Mouse (Mus musculus) gastrocnemius, postnatal 25 days (tissue): ENCODE measurements around the gene Kirrel2. TPM values are rescaled to one million over a fixed set of nuclear protein-coding genes. Genes with fewer than 3 reads are reported as not detected.

Experiments
- DNase-seq: peaks from one replicate; pipeline ENCODE4 v3.0.0; 2022
- total RNA-seq, 2 experiments: library from RNA; stranded (reverse); gene quantifications; 1 replicate in 1 of 2; 2 replicates in 1 of 2; pipeline ENCODE4 v1.2.3; 2021

Kirrel2 gene
- total RNA-seq, 2 experiments from 2014 or later = not detected

GRCm38 (mm10) chr7:30412735-30413147 is 44.7 kb downstream of the Kirrel2 start:
- DNase-seq = no peak

- DNase-seq = no peak
These were observed 46.5 kb downstream of the Kirrel2 start for GRCm38 (mm10) chr7:30411023-30411422.

- no peak for DNase-seq
These were observed 47.7 kb downstream of the Kirrel2 start for GRCm38 (mm10) chr7:30409789-30410188.

- no peak for DNase-seq
These were observed 48.9 kb downstream of the Kirrel2 start for GRCm38 (mm10) chr7:30408639-30409038.

- DNase-seq = no peak
These were observed 55.1 kb downstream of the Kirrel2 start for GRCm38 (mm10) chr7:30402343-30402742.

- DNase-seq = no peak
These were observed 57.8 kb downstream of the Kirrel2 start for GRCm38 (mm10) chr7:30399671-30400070.

Other genes with a start within 250 kb of the Kirrel2 start
- gene Polr2i, start 225.7 kb downstream of the Kirrel2 start, total RNA-seq = 10 to 100 TPM; 50.8 to 58.9 TPM
- 10 to 100 TPM; 25.0 to 25.9 TPM for gene Tbcb, start 225.4 kb downstream of the Kirrel2 start, total RNA-seq
- not detected for gene Ovol3, start 222.0 kb downstream of the Kirrel2 start, total RNA-seq
- under 1 TPM in 1 of 2 experiments, not detected in 1; 0.20 TPM for gene Thap8, start 177.6 kb downstream of the Kirrel2 start, total RNA-seq
- 1 to 10 TPM; 1.8 to 3.8 TPM for gene Wdr62, start 177.3 kb downstream of the Kirrel2 start, total RNA-seq
- 10 to 100 TPM in 1 of 2 experiments, 1 to 10 TPM in 1; 4.2 to 10.6 TPM for gene Clip3, start 166.0 kb downstream of the Kirrel2 start, total RNA-seq
- gene Alkbh6, start 149.0 kb downstream of the Kirrel2 start, total RNA-seq = 10 to 100 TPM; 18.6 to 18.8 TPM
- 1 to 10 TPM; 1.2 to 1.4 TPM for gene Syne4, start 142.9 kb downstream of the Kirrel2 start, total RNA-seq
- gene E130208F15Rik, start 135.9 kb downstream of the Kirrel2 start, total RNA-seq = under 1 TPM; 0.31 to 0.46 TPM
- gene Sdhaf1, start 133.8 kb downstream of the Kirrel2 start, total RNA-seq = 1 to 10 TPM; 6.5 to 7.3 TPM
- gene Lrfn3, start 94.9 kb downstream of the Kirrel2 start, total RNA-seq = 1 to 10 TPM; 2.5 to 2.6 TPM
- 1 to 10 TPM; 5.8 to 6.5 TPM for gene Tyrobp, start 43.9 kb downstream of the Kirrel2 start, total RNA-seq
- gene Hcst, start 37.8 kb downstream of the Kirrel2 start, total RNA-seq = not detected
- under 1 TPM in 1 of 2 experiments, not detected in 1; 0.27 TPM for gene Nfkbid, start 36.0 kb downstream of the Kirrel2 start, total RNA-seq
- under 1 TPM; 0.72 to 0.95 TPM for gene Aplp1, start 12.2 kb downstream of the Kirrel2 start, total RNA-seq
- not detected for gene Nphs1, start 625 bp upstream of the Kirrel2 start, total RNA-seq
- not detected for gene Prodh2, start 35.9 kb upstream of the Kirrel2 start, total RNA-seq
- gene Arhgap33, start 77.4 kb upstream of the Kirrel2 start, total RNA-seq = 1 to 10 TPM in 1 of 2 experiments, under 1 TPM in 1; 0.74 to 1.1 TPM
- gene Hspb6, start 94.5 kb upstream of the Kirrel2 start, total RNA-seq = 1,000 to 10,000 TPM; 1,175 to 3,096 TPM
- 1 to 10 TPM; 3.0 to 6.4 TPM for gene Proser3, start 94.6 kb upstream of the Kirrel2 start, total RNA-seq
- gene Lin37, start 102.1 kb upstream of the Kirrel2 start, total RNA-seq = 10 to 100 TPM in 1 of 2 experiments, 1 to 10 TPM in 1; 8.4 to 10.3 TPM
- gene U2af1l4, start 105.6 kb upstream of the Kirrel2 start, total RNA-seq = 10 to 100 TPM; 54.1 to 55.6 TPM
- gene Gm49396, start 105.7 kb upstream of the Kirrel2 start, total RNA-seq = 1 to 10 TPM; 1.6 to 2.2 TPM
- gene Psenen, start 105.9 kb upstream of the Kirrel2 start, total RNA-seq = 10 to 100 TPM; 91.2 to 92.1 TPM
- gene Igflr1, start 107.7 kb upstream of the Kirrel2 start, total RNA-seq = under 1 TPM; 0.46 to 0.75 TPM
- gene Kmt2b, start 131.0 kb upstream of the Kirrel2 start, total RNA-seq = 10 to 100 TPM; 12.3 to 14.0 TPM
- gene Zbtb32, start 141.2 kb upstream of the Kirrel2 start, total RNA-seq = not detected
- not detected for gene Upk1a, start 155.2 kb upstream of the Kirrel2 start, total RNA-seq
- 1,000 to 10,000 TPM; 1,459 to 1,684 TPM for gene Cox6b1, start 168.5 kb upstream of the Kirrel2 start, total RNA-seq
- gene Etv2, start 178.2 kb upstream of the Kirrel2 start, total RNA-seq = not detected
- gene Rbm42, start 192.6 kb upstream of the Kirrel2 start, total RNA-seq = 10 to 100 TPM; 37.2 to 40.1 TPM
- gene Haus5, start 207.3 kb upstream of the Kirrel2 start, total RNA-seq = 1 to 10 TPM; 3.5 to 5.1 TPM
- gene Pmis2, start 213.9 kb upstream of the Kirrel2 start, total RNA-seq = 1 to 10 TPM; 2.3 to 3.4 TPM
- gene 2200002J24Rik, start 241.2 kb upstream of the Kirrel2 start, total RNA-seq = not detected